Mouse (Mus musculus) heart, adult 2 months (tissue): Measurements from ENCODE around the gene Phlpp1. TPM values are rescaled to one million over a fixed set of nuclear protein-coding genes. Genes with fewer than 3 reads are reported as not detected.

Experiments used
- DNase-seq, 2 experiments: peaks; one replicate each; pipeline ENCODE4 v3.0.0; 2021
- H3K27ac ChIP-seq: fragments of 200-600 bp; 2 replicates; pipeline ENCODE4 v1.8.1; 2022
- H3K27me3 ChIP-seq: fragments of 200-500 bp; 2 replicates; pipeline ENCODE4 v1.6.1; 2012; ENCODE audit warnings: mild to moderate bottlenecking, low read length, inconsistent platforms, mixed read lengths; ENCODE audit not compliant: control insufficient read depth, insufficient read depth
- H3K36me3 ChIP-seq: fragments of 200-500 bp; 2 replicates; pipeline ENCODE4 v1.6.1; 2012; ENCODE audit warnings: low read length, inconsistent platforms; ENCODE audit not compliant: control insufficient read depth, insufficient read depth
- H3K4me1 ChIP-seq: fragments of 200-500 bp; 2 replicates; pipeline ENCODE4 v1.6.1; 2011; ENCODE audit warnings: low read length; ENCODE audit not compliant: control insufficient read depth, insufficient read depth
- H3K4me3 ChIP-seq: fragments of 200-600 bp; 2 replicates; pipeline ENCODE4 v1.8.1; 2022
- H3K79me2 ChIP-seq: fragments of 200-500 bp; replicated peaks from 2 replicates; pipeline ENCODE4 v1.6.1; 2012; ENCODE audit warnings: mild to moderate bottlenecking, inconsistent platforms, low read length, moderate library complexity, mixed read lengths; ENCODE audit not compliant: control insufficient read depth, insufficient read depth
- H3K9ac ChIP-seq: fragments of 200-500 bp; 2 replicates; pipeline ENCODE4 v1.6.1; 2012; ENCODE audit warnings: low read depth, mild to moderate bottlenecking, control low read depth, inconsistent platforms, low read length, mixed read lengths
- CTCF ChIP-seq: fragments of 200-600 bp; IDR thresholded peaks from 2 replicates; pipeline ENCODE4 v1.8.1; 2022; ENCODE audit warnings: antibody characterized with exemption, mild to moderate bottlenecking, moderate library complexity
- EP300 ChIP-seq: fragments of 200-500 bp; IDR thresholded peaks from 2 replicates; pipeline ENCODE4 v1.6.1; 2011; ENCODE audit warnings: low read depth, low read length, control low read depth; ENCODE audit not compliant: insufficient read depth
- POLR2A ChIP-seq: fragments of 200-500 bp; IDR thresholded peaks from 2 replicates; pipeline ENCODE4 v1.6.1; 2011; ENCODE audit warnings: mild to moderate bottlenecking, low read depth, low read length, control low read depth; ENCODE audit not compliant: insufficient read depth
- WGBS: fragments of 180-500 bp; shearing (Covaris S2); methylation state at CpG from one replicate; pipeline ENCODE4 v1.1.7; 2018; 5-methylcytosine and 5-hydroxymethylcytosine counted together
- intact Hi-C: fragments of 180-260 bp; cut with DNase I; formaldehyde crosslinking; loops from one replicate; pipeline ENCODE4 v1.15.1; 2025
- polyA plus RNA-seq: library from polyadenylated mRNA; depleted of rRNA; stranded (reverse); fragments of >200 nt; gene quantifications from 2 replicates; pipeline ENCODE4 v1.2.3, GENCODE M21; 2012
- total RNA-seq, 2 experiments: library from RNA; stranded (reverse); gene quantifications; 2 replicates each; pipeline ENCODE4 v1.2.3; 2021

Phlpp1 gene
- total and polyA plus RNA-seq, 3 experiments: 9.6 to 17.2 (median 16.3) TPM

GRCm38 (mm10) chr1:106274561-106275001, 103.0 kb downstream of the Phlpp1 start:
- no peak for TF ChIP-seq EP300
- no peak for TF ChIP-seq CTCF
- TF ChIP-seq POLR2A: no peak
- Histone ChIP-seq H3K27ac (peak overlapping the region; percentile 55), H3K79me2 (peaks cover 7% of the 10 kb centered on the region; the same call in 1 of the 2 replicates), H3K4me1 (peaks cover 30% of the 10 kb centered on the region), H3K9ac (0 out of 2 replicates have a peak overlapping the region, but pooled peaks have one; percentile 14), H3K36me3 (peaks cover 15% of the 10 kb centered on the region), H3K4me3 (0 out of 2 replicates have a peak overlapping the region, but pooled peaks have one; percentile 2), H3K27me3 (no peaks in the 10 kb centered on the region)
- DNase-seq: no peak
- intact Hi-C loops: loop anchor here (10.0 kb wide), 1 partner anchor 100 kb away; the partner anchor contains the start of gene Phlpp1
- WGBS: 37% methylated on average over 10 of the region's 10 CpGs

- H3K27me3 ChIP-seq: no peaks in the 10 kb centered on the region
- H3K4me1 ChIP-seq: peaks cover 34% of the 10 kb centered on the region
- TF ChIP-seq EP300 (no peak), POLR2A (no peak), CTCF (no peak)
- DNase-seq: no peak
- peaks cover 15% of the 10 kb centered on the region for H3K36me3 ChIP-seq
- no peak overlapping the region for H3K9ac ChIP-seq
- WGBS: 91% methylated on average over 4 of the region's 4 CpGs
- H3K4me3 ChIP-seq: no peak overlapping the region
- H3K79me2 ChIP-seq: peaks cover 8% of the 10 kb centered on the region; the same call in 1 of the 2 replicates
- intact Hi-C loops: loop anchor here (10.0 kb wide), 1 partner anchor 100 kb away; the partner anchor contains the start of gene Phlpp1
- peak overlapping the region; percentile 55; the same call in 1 of the 2 replicates for H3K27ac ChIP-seq
Measured at GRCm38 (mm10) chr1:106275142-106275541, 103.6 kb downstream of the Phlpp1 start.

- H3K9ac ChIP-seq: no peak overlapping the region
- peaks cover 35% of the 10 kb centered on the region for H3K4me1 ChIP-seq
- no peak for TF ChIP-seq EP300
- TF ChIP-seq CTCF: no peak
- no peak for TF ChIP-seq POLR2A
- peaks cover 8% of the 10 kb centered on the region; the same call in 1 of the 2 replicates for H3K79me2 ChIP-seq
- WGBS: 83% methylated on average over 7 of the region's 7 CpGs
- H3K27me3 ChIP-seq: no peaks in the 10 kb centered on the region
- DNase-seq: no peak
- intact Hi-C loops: loop anchor here (10.0 kb wide), 1 partner anchor 101 kb away; the partner anchor contains the start of gene Phlpp1
- no peak overlapping the region for H3K4me3 ChIP-seq
- H3K27ac ChIP-seq: no peak overlapping the region
- H3K36me3 ChIP-seq: peaks cover 15% of the 10 kb centered on the region
Measured at GRCm38 (mm10) chr1:106275731-106276130, 104.2 kb downstream of the Phlpp1 start.

DNA sequence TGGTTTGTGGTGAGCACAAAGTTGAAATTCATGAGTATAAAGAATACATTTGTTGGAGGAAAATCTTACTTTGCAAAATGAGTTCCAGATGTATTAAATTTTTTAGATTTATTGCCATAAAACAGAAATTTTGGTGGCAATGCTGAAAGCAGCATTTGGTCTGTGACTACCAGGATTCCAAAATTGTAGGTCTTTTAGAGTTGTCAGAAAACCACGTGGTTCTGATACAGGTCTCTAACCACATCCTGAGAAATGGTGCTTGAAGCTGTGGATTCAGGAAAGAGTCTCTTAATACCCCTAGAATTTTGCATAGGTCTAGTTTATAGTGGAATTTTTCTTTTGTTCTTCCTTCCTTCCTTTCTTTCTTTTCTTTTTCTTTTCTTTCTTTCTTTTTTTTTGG, 105.3 kb downstream of the Phlpp1 start:
- Histone ChIP-seq H3K9ac (no peak overlapping the region), H3K36me3 (peaks cover 9% of the 10 kb centered on the region), H3K79me2 (peaks cover 7% of the 10 kb centered on the region; the same call in 1 of the 2 replicates), H3K27me3 (no peaks in the 10 kb centered on the region), H3K4me1 (peaks cover 31% of the 10 kb centered on the region), H3K27ac (no peak overlapping the region), H3K4me3 (no peak overlapping the region)
- TF ChIP-seq POLR2A (no peak), CTCF (no peak), EP300 (no peak)
- WGBS: 44% methylated on average over 1 of the region's 1 CpGs
- intact Hi-C loops: loop anchor here (10.0 kb wide), 1 partner anchor 102 kb away; the partner anchor contains the start of gene Phlpp1
- no peak for DNase-seq

GRCm38 (mm10) chr1:106277286-106277685, 105.7 kb downstream of the Phlpp1 start:
- WGBS: 43% methylated on average over 4 of the region's 4 CpGs
- no peak for DNase-seq
- H3K27me3 ChIP-seq: no peaks in the 10 kb centered on the region
- no peak overlapping the region for H3K4me3 ChIP-seq
- peaks cover 7% of the 10 kb centered on the region for H3K36me3 ChIP-seq
- H3K79me2 ChIP-seq: 0 out of 2 replicates have a peak, but pooled peaks cover 6% of the 10 kb centered on the region
- H3K27ac ChIP-seq: no peak overlapping the region
- H3K9ac ChIP-seq: no peak overlapping the region
- intact Hi-C loops: loop anchor here (10.0 kb wide), 1 partner anchor 102 kb away; the partner anchor contains the start of gene Phlpp1
- H3K4me1 ChIP-seq: peaks cover 29% of the 10 kb centered on the region
- TF ChIP-seq EP300 (no peak), POLR2A (no peak), CTCF (no peak)

- peaks cover 31% of the 10 kb centered on the region for H3K4me1 ChIP-seq
- H3K4me3 ChIP-seq: no peak overlapping the region
- no peak for DNase-seq
- H3K27me3 ChIP-seq: no peaks in the 10 kb centered on the region
- H3K79me2 ChIP-seq: 0 out of 2 replicates have a peak, but pooled peaks cover 7% of the 10 kb centered on the region
- intact Hi-C loops: loop anchor here (10.0 kb wide), 1 partner anchor 104 kb away; the partner anchor contains the start of gene Phlpp1
- H3K36me3 ChIP-seq: peaks cover 15% of the 10 kb centered on the region
- WGBS: 58% methylated on average over 5 of the region's 5 CpGs
- no peak overlapping the region for H3K9ac ChIP-seq
- no peak overlapping the region for H3K27ac ChIP-seq
- TF ChIP-seq EP300: no peak
- no peak for TF ChIP-seq POLR2A
- no peak for TF ChIP-seq CTCF
Measured at GRCm38 (mm10) chr1:106278552-106279060, 107.1 kb downstream of the Phlpp1 start.
